Mouse (Mus musculus) myocyte (in vitro differentiated cells): ENCODE results near the gene Dlgap5. TPM values are rescaled to one million over a fixed set of nuclear protein-coding genes. Genes with fewer than 3 reads are reported as not detected.

Source experiments
- H3K27me3 ChIP-seq: one replicate; pipeline ENCODE4 v1.6.1; 2011; ENCODE audit not compliant: control insufficient read depth, insufficient read depth, insufficient read length
- H3K36me3 ChIP-seq: one replicate; pipeline ENCODE4 v1.6.1; 2011; ENCODE audit not compliant: control insufficient read depth, insufficient read depth
- H3K4me2 ChIP-seq: one replicate; pipeline ENCODE4 v1.6.1; 2011; ENCODE audit warnings: low read depth, control low read depth
- H3K4me3 ChIP-seq: one replicate; pipeline ENCODE4 v1.5.1; 2011; ENCODE audit warnings: mild to moderate bottlenecking, control low read depth, moderate library complexity
- H3K79me2 ChIP-seq: one replicate; pipeline ENCODE4 v1.6.1; 2011; ENCODE audit not compliant: control insufficient read depth, insufficient read depth
- H3ac ChIP-seq: one replicate; pipeline ENCODE4 v1.6.1; 2011; ENCODE audit not compliant: control insufficient read depth, insufficient read length
- CEBPB ChIP-seq: IDR thresholded peaks from 2 replicates; pipeline ENCODE4 v1.6.1; 2011; ENCODE audit warnings: mild to moderate bottlenecking, moderate library complexity; ENCODE audit not compliant: poor library complexity, insufficient read depth, severe bottlenecking
- E2F4 ChIP-seq: IDR thresholded peaks from one replicate; pipeline ENCODE4 v1.6.1; 2011; ENCODE audit warnings: mild to moderate bottlenecking, control low read depth, moderate library complexity; ENCODE audit not compliant: insufficient read depth
- MAX ChIP-seq: IDR thresholded peaks from one replicate; pipeline ENCODE4 v1.6.1; 2011; ENCODE audit warnings: low read depth, mild to moderate bottlenecking, control low read depth
- MYOD1 ChIP-seq, 3 experiments: IDR thresholded peaks; one replicate each; pipeline ENCODE4 v1.6.1; 2011; ENCODE audit warnings: control low read depth in 2 of 3, low read depth in 2 of 3, mild to moderate bottlenecking in 2 of 3, moderate library complexity in 1 of 3; ENCODE audit not compliant: insufficient read length in 2 of 3, control insufficient read depth in 1 of 3
- MYOG ChIP-seq, 3 experiments: IDR thresholded peaks; one replicate each; pipeline ENCODE4 v1.6.1; 2011; ENCODE audit warnings: control low read depth in 2 of 3, low read depth in 2 of 3, mild to moderate bottlenecking in 2 of 3; ENCODE audit not compliant: insufficient read length in 2 of 3, control insufficient read depth in 1 of 3, insufficient read depth in 1 of 3
- POLR2A ChIP-seq: IDR thresholded peaks from one replicate; pipeline ENCODE4 v1.6.1; 2011; ENCODE audit warnings: low read depth, mild to moderate bottlenecking, control low read depth, moderate library complexity; ENCODE audit not compliant: insufficient read length
- POLR2AphosphoS2 ChIP-seq: IDR thresholded peaks from one replicate; pipeline ENCODE4 v1.6.1; 2011; ENCODE audit warnings: low read depth, control low read depth; ENCODE audit not compliant: insufficient read length
- REST ChIP-seq: IDR thresholded peaks from one replicate; pipeline ENCODE4 v1.6.1; 2011; ENCODE audit warnings: mild to moderate bottlenecking, control low read depth, moderate library complexity; ENCODE audit not compliant: insufficient read depth, insufficient read length
- SRF ChIP-seq: IDR thresholded peaks from one replicate; pipeline ENCODE4 v1.6.1; 2011; ENCODE audit warnings: low read depth; ENCODE audit not compliant: control insufficient read depth, insufficient read length
- TCF12 ChIP-seq: IDR thresholded peaks from one replicate; pipeline ENCODE4 v1.6.1; 2011; ENCODE audit warnings: mild to moderate bottlenecking, control low read depth; ENCODE audit not compliant: poor library complexity, insufficient read depth, severe bottlenecking
- TCF3 ChIP-seq: IDR thresholded peaks from one replicate; pipeline ENCODE4 v1.6.1; 2011; ENCODE audit warnings: low read depth, control low read depth; ENCODE audit not compliant: insufficient read length
- USF1 ChIP-seq: IDR thresholded peaks from one replicate; pipeline ENCODE4 v1.6.1; 2011; ENCODE audit warnings: low read depth, mild to moderate bottlenecking, control low read depth, moderate library complexity
- polyA plus RNA-seq: library from polyadenylated mRNA; unstranded; fragments of >200 nt; fragmentation: generic; extraction: Trizol; gene quantifications from one replicate; pipeline ENCODE4 v1.2.1, GENCODE M21; 2012; ENCODE audit warnings: missing spikeins

Dlgap5 gene
- polyA plus RNA-seq, 1 experiment, result 16.3 TPM

GRCm38 (mm10) chr14:47418666-47418991 lies 422 bp upstream of the Dlgap5 start:
- Histone ChIP-seq H3K36me3 (peaks cover 9% of the 10 kb centered on the region), H3K27me3 (no peaks in the 10 kb centered on the region), H3K79me2 (peaks cover 12% of the 10 kb centered on the region), H3ac (no peak overlapping the region), H3K4me3 (peak overlapping the region; percentile 63), H3K4me2 (peak overlapping the region; percentile 47)
- TF ChIP-seq MAX (no peak), SRF (no peak), POLR2A (no peak), E2F4 (no peak), TCF12 (no peak), REST (no peak), POLR2AphosphoS2 (no peak), MYOD1 (IDR thresholded peaks at IDR 0.05; ENCODE audit: control insufficient read depth in 1 of 3, insufficient read length in 2 of 3, low read depth in 2 of 3) (no peak), CEBPB (no peak), MYOG (IDR thresholded peaks at IDR 0.05; ENCODE audit: control insufficient read depth in 1 of 3, insufficient read depth in 1 of 3, insufficient read length in 2 of 3, low read depth in 2 of 3) (no peak), TCF3 (no peak), USF1 (no peak)

GRCm38 (mm10) chr14:47417346-47417745 lies 861 bp downstream of the Dlgap5 start:
- peak overlapping the region; percentile 63 for H3K4me3 ChIP-seq
- no peak for TF ChIP-seq USF1
- no peak for TF ChIP-seq POLR2AphosphoS2
- no peak for TF ChIP-seq REST
- no peak for TF ChIP-seq CEBPB
- no peak for TF ChIP-seq MYOG (IDR thresholded peaks at IDR 0.05; ENCODE audit: control insufficient read depth in 1 of 3, insufficient read depth in 1 of 3, insufficient read length in 2 of 3, low read depth in 2 of 3)
- TF ChIP-seq TCF3, result no peak
- no peak for TF ChIP-seq MAX
- no peak for TF ChIP-seq E2F4
- TF ChIP-seq SRF, result no peak
- no peak for TF ChIP-seq POLR2A
- TF ChIP-seq TCF12, result no peak
- TF ChIP-seq MYOD1 (IDR thresholded peaks at IDR 0.05; ENCODE audit: control insufficient read depth in 1 of 3, insufficient read length in 2 of 3, low read depth in 2 of 3), result no peak
- H3K27me3 ChIP-seq, result no peaks in the 10 kb centered on the region
- no peak overlapping the region for H3ac ChIP-seq
- peaks cover 12% of the 10 kb centered on the region for H3K79me2 ChIP-seq
- peaks cover 16% of the 10 kb centered on the region for H3K36me3 ChIP-seq
- peak overlapping the region; percentile 79 for H3K4me2 ChIP-seq

- no peak overlapping the region for H3ac ChIP-seq
- H3K4me3 ChIP-seq, result no peak overlapping the region
- peaks cover 26% of the 10 kb centered on the region for H3K36me3 ChIP-seq
- H3K79me2 ChIP-seq, result no peaks in the 10 kb centered on the region
- H3K27me3 ChIP-seq, result no peaks in the 10 kb centered on the region
- H3K4me2 ChIP-seq, result no peak overlapping the region
- no peak for TF ChIP-seq POLR2A
- TF ChIP-seq TCF12, result no peak
- TF ChIP-seq SRF, result no peak
- TF ChIP-seq USF1, result no peak
- no peak for TF ChIP-seq REST
- no peak for TF ChIP-seq CEBPB
- no peak for TF ChIP-seq TCF3
- no peak for TF ChIP-seq E2F4
- TF ChIP-seq MYOG (IDR thresholded peaks at IDR 0.05; ENCODE audit: control insufficient read depth in 1 of 3, insufficient read depth in 1 of 3, insufficient read length in 2 of 3, low read depth in 2 of 3), result no peak
- TF ChIP-seq MYOD1 (IDR thresholded peaks at IDR 0.05; ENCODE audit: control insufficient read depth in 1 of 3, insufficient read length in 2 of 3, low read depth in 2 of 3), result no peak
- no peak for TF ChIP-seq MAX
- no peak for TF ChIP-seq POLR2AphosphoS2
These were observed 12.2 kb downstream of the Dlgap5 start for GRCm38 (mm10) chr14:47406000-47406399.

- Histone ChIP-seq H3ac (no peak overlapping the region), H3K4me3 (no peak overlapping the region)
- TF ChIP-seq E2F4 (no peak), REST (no peak), POLR2A (no peak), TCF3 (no peak), MYOG (IDR thresholded peaks at IDR 0.05; ENCODE audit: control insufficient read depth in 1 of 3, insufficient read depth in 1 of 3, insufficient read length in 2 of 3, low read depth in 2 of 3) (no peak), CEBPB (no peak), MAX (no peak), MYOD1 (IDR thresholded peaks at IDR 0.05; ENCODE audit: control insufficient read depth in 1 of 3, insufficient read length in 2 of 3, low read depth in 2 of 3) (no peak)
These were observed 15.5 kb downstream of the Dlgap5 start for GRCm38 (mm10) chr14:47402735-47403134.

GRCm38 (mm10) chr14:47396165-47396652 lies 22.0 kb downstream of the Dlgap5 start:
- peaks cover 13% of the 10 kb centered on the region for H3K36me3 ChIP-seq
- H3K27me3 ChIP-seq, result no peaks in the 10 kb centered on the region
- TF ChIP-seq SRF (no peak), MAX (no peak), POLR2AphosphoS2 (no peak)
- no peak overlapping the region for H3K4me3 ChIP-seq
- no peak overlapping the region for H3ac ChIP-seq
- no peak overlapping the region for H3K4me2 ChIP-seq
- H3K79me2 ChIP-seq, result no peaks in the 10 kb centered on the region

More at GRCm38 (mm10) chr14:47402735-47403134, 15.5 kb downstream of the Dlgap5 start:
- Histone ChIP-seq H3K36me3 (peaks cover 14% of the 10 kb centered on the region), H3K79me2 (no peaks in the 10 kb centered on the region), H3K4me2 (no peak overlapping the region), H3K27me3 (no peaks in the 10 kb centered on the region)
